Mouse (Mus musculus) limb, embryonic 12.5 days (tissue): ENCODE data around the gene Efs. TPM values are rescaled to one million over a fixed set of nuclear protein-coding genes. Genes with fewer than 3 reads are reported as not detected.
"Not testable (repeated sequence)": the region's sequence is repeated elsewhere in the genome, so short reads cannot be mapped to it uniquely, and the experiment has no call there.

Source experiments
- ATAC-seq: fragments of 200-750 bp; cut with Nextera tagmentation; 2 replicates; pipeline ENCODE4 v1.8.0; 2017; ENCODE audit warnings: low read depth, moderate TSS enrichment; ENCODE audit not compliant: insufficient number of reproducible peaks, insufficient read depth, low FRiP score, low TSS enrichment
- H3K27ac ChIP-seq: fragments of 300-500 bp; sonication (generic); 2 replicates; pipeline ENCODE4 v1.5.1; 2016; ENCODE audit warnings: mild to moderate bottlenecking, moderate library complexity
- H3K27me3 ChIP-seq: fragments of 300-500 bp; sonication (generic); 2 replicates; pipeline ENCODE4 v1.6.1; 2016; ENCODE audit warnings: mild to moderate bottlenecking, moderate library complexity
- H3K36me3 ChIP-seq: fragments of 300-500 bp; sonication (generic); 2 replicates; pipeline ENCODE4 v1.6.1; 2016; ENCODE audit warnings: mild to moderate bottlenecking, moderate library complexity
- H3K4me1 ChIP-seq: fragments of 300-500 bp; sonication (generic); replicated peaks from 2 replicates; pipeline ENCODE4 v1.6.1; 2016
- H3K4me2 ChIP-seq: fragments of 300-500 bp; sonication (generic); 2 replicates; pipeline ENCODE4 v1.6.1; 2016; ENCODE audit warnings: mild to moderate bottlenecking, moderate library complexity
- H3K4me3 ChIP-seq: fragments of 300-500 bp; sonication (generic); replicated peaks from 2 replicates; pipeline ENCODE4 v1.5.1; 2016; ENCODE audit warnings: mild to moderate bottlenecking
- H3K9ac ChIP-seq: fragments of 300-500 bp; sonication (generic); replicated peaks from 2 replicates; pipeline ENCODE4 v1.6.1; 2016; ENCODE audit warnings: mild to moderate bottlenecking, moderate library complexity
- H3K9me3 ChIP-seq: fragments of 300-500 bp; sonication (generic); 2 replicates; pipeline ENCODE4 v1.6.1; 2016; ENCODE audit warnings: mild to moderate bottlenecking, moderate library complexity
- WGBS: fragments of 180-500 bp; shearing (Covaris S2); methylation state at CpG from one replicate; pipeline ENCODE4 v1.1.7; 2016; 5-methylcytosine and 5-hydroxymethylcytosine counted together
- polyA plus RNA-seq: library from polyadenylated mRNA; unstranded; fragments of >200 nt; fragmentation: Nextera tagmentation; extraction: Ambion mirVana; gene quantifications from 2 replicates; pipeline ENCODE4 v1.2.1, GENCODE M21; 2016

Efs gene
- polyA plus RNA-seq, 1 experiment from 2014 or later, result 44.5 TPM

- H3K27ac ChIP-seq, H3K4me1 ChIP-seq, H3K4me3 ChIP-seq, H3K9ac ChIP-seq, ATAC-seq, H3K4me2 ChIP-seq, H3K36me3 ChIP-seq, H3K9me3 ChIP-seq: not testable (repeated sequence)
- H3K27me3 ChIP-seq, result peaks cover 11% of the 10 kb centered on the region; the same call in 1 of the 2 replicates
- WGBS, result 92% methylated on average over 11 of the region's 11 CpGs
These were observed 21.1 kb upstream of the Efs start for GRCm38 (mm10) chr14:54947008-54947407.

GRCm38 (mm10) chr14:54945975-54946704 is 20.2 kb upstream of the Efs start:
- no peak overlapping the region for H3K27ac ChIP-seq
- H3K4me2 ChIP-seq, result no peak overlapping the region
- H3K9me3 ChIP-seq, result no peaks in the 10 kb centered on the region
- H3K27me3 ChIP-seq, result peaks cover 10% of the 10 kb centered on the region; the same call in 1 of the 2 replicates
- ATAC-seq, result no peak
- H3K4me1 ChIP-seq, result no peaks in the 10 kb centered on the region
- no peak overlapping the region for H3K9ac ChIP-seq
- no peaks in the 10 kb centered on the region for H3K36me3 ChIP-seq
- 82% methylated on average over 19 of the region's 19 CpGs for WGBS
- no peak overlapping the region for H3K4me3 ChIP-seq

- H3K36me3 ChIP-seq, result no peaks in the 10 kb centered on the region
- H3K27ac ChIP-seq, result no peak overlapping the region
- peaks cover 4% of the 10 kb centered on the region; the same call in 1 of the 2 replicates for H3K27me3 ChIP-seq
- H3K4me3 ChIP-seq, result no peak overlapping the region
- WGBS, result 70% methylated on average over 2 of the region's 2 CpGs
- no peak overlapping the region for H3K4me2 ChIP-seq
- H3K9me3 ChIP-seq, result no peaks in the 10 kb centered on the region
- H3K4me1 ChIP-seq, result peaks cover under 1% of the 10 kb centered on the region; the same call in 1 of the 2 replicates
- ATAC-seq, result no peak
- H3K9ac ChIP-seq, result no peak overlapping the region
These were observed 19.0 kb upstream of the Efs start for GRCm38 (mm10) chr14:54944939-54945338.

GRCm38 (mm10) chr14:54943971-54944370 is 18.0 kb upstream of the Efs start:
- Histone ChIP-seq H3K27ac (no peak overlapping the region), H3K27me3 (no peaks in the 10 kb centered on the region), H3K36me3 (no peaks in the 10 kb centered on the region), H3K9ac (no peak overlapping the region), H3K4me2 (no peak overlapping the region), H3K4me1 (peaks cover 8% of the 10 kb centered on the region; the same call in 1 of the 2 replicates), H3K9me3 (no peaks in the 10 kb centered on the region), H3K4me3 (no peak overlapping the region)
- ATAC-seq, result no peak
- WGBS, result 93% methylated on average over 7 of the region's 7 CpGs

GRCm38 (mm10) chr14:54942479-54942878 is 16.6 kb upstream of the Efs start:
- no peaks in the 10 kb centered on the region for H3K9me3 ChIP-seq
- H3K4me3 ChIP-seq, result no peak overlapping the region
- WGBS, result 89% methylated on average over 8 of the region's 8 CpGs
- H3K4me2 ChIP-seq, result no peak overlapping the region
- H3K27me3 ChIP-seq, result no peaks in the 10 kb centered on the region
- peaks cover 8% of the 10 kb centered on the region; the same call in 1 of the 2 replicates for H3K4me1 ChIP-seq
- no peak overlapping the region for H3K9ac ChIP-seq
- H3K36me3 ChIP-seq, result no peaks in the 10 kb centered on the region
- H3K27ac ChIP-seq, result no peak overlapping the region
- no peak for ATAC-seq

GRCm38 (mm10) chr14:54941024-54941978 is 15.4 kb upstream of the Efs start:
- 63% methylated on average over 13 of the region's 13 CpGs for WGBS
- Histone ChIP-seq H3K27ac (no peak overlapping the region), H3K36me3 (no peaks in the 10 kb centered on the region), H3K27me3 (no peaks in the 10 kb centered on the region), H3K4me2 (no peak overlapping the region), H3K9me3 (no peaks in the 10 kb centered on the region), H3K4me1 (peaks cover 13% of the 10 kb centered on the region), H3K4me3 (no peak overlapping the region), H3K9ac (no peak overlapping the region)
- no peak for ATAC-seq

- Histone ChIP-seq H3K9me3 (no peaks in the 10 kb centered on the region), H3K27ac (no peak overlapping the region), H3K9ac (no peak overlapping the region), H3K4me3 (no peak overlapping the region), H3K4me1 (peaks cover 19% of the 10 kb centered on the region), H3K4me2 (no peak overlapping the region), H3K27me3 (no peaks in the 10 kb centered on the region), H3K36me3 (no peaks in the 10 kb centered on the region)
- ATAC-seq, result no peak
- WGBS, result 84% methylated on average over 3 of the region's 3 CpGs
These were observed 14.2 kb upstream of the Efs start for GRCm38 (mm10) chr14:54940176-54940530.

- no peak overlapping the region for H3K9ac ChIP-seq
- no peak overlapping the region for H3K27ac ChIP-seq
- no peak overlapping the region for H3K4me3 ChIP-seq
- H3K4me2 ChIP-seq, result no peak overlapping the region
- H3K4me1 ChIP-seq, result peaks cover 19% of the 10 kb centered on the region
- 47% methylated on average over 12 of the region's 12 CpGs for WGBS
- no peaks in the 10 kb centered on the region for H3K36me3 ChIP-seq
- no peak for ATAC-seq
- no peaks in the 10 kb centered on the region for H3K27me3 ChIP-seq
- no peaks in the 10 kb centered on the region for H3K9me3 ChIP-seq
These were observed 13.7 kb upstream of the Efs start for GRCm38 (mm10) chr14:54939434-54940175.

GRCm38 (mm10) chr14:54938431-54939219 is 12.7 kb upstream of the Efs start:
- H3K4me3 ChIP-seq, result no peak overlapping the region
- H3K9ac ChIP-seq, result no peak overlapping the region
- H3K9me3 ChIP-seq, result no peaks in the 10 kb centered on the region
- ATAC-seq, result no peak
- H3K27me3 ChIP-seq, result no peaks in the 10 kb centered on the region
- H3K27ac ChIP-seq, result no peak overlapping the region
- peaks cover 19% of the 10 kb centered on the region for H3K4me1 ChIP-seq
- H3K4me2 ChIP-seq, result no peak overlapping the region
- WGBS, result 75% methylated on average over 15 of the region's 15 CpGs
- H3K36me3 ChIP-seq, result no peaks in the 10 kb centered on the region

GRCm38 (mm10) chr14:54937361-54938182 is 11.6 kb upstream of the Efs start:
- no peak overlapping the region for H3K27ac ChIP-seq
- H3K36me3 ChIP-seq, result no peaks in the 10 kb centered on the region
- H3K4me3 ChIP-seq, result no peak overlapping the region
- no peak for ATAC-seq
- H3K4me1 ChIP-seq, result peaks cover 25% of the 10 kb centered on the region
- no peak overlapping the region for H3K9ac ChIP-seq
- H3K9me3 ChIP-seq, result no peaks in the 10 kb centered on the region
- no peaks in the 10 kb centered on the region for H3K27me3 ChIP-seq
- H3K4me2 ChIP-seq, result no peak overlapping the region
- WGBS, result 89% methylated on average over 16 of the region's 16 CpGs
